Mouse (Mus musculus) central nervous system, embryonic 14 days (tissue): ENCODE measurements around the gene Zfp385b. TPM values are rescaled to one million over a fixed set of nuclear protein-coding genes. Genes with fewer than 3 reads are reported as not detected.

ENCODE experiments used
- polyA plus RNA-seq: library from polyadenylated mRNA; depleted of rRNA; stranded (reverse); fragments of >200 nt; gene quantifications from 2 replicates; pipeline ENCODE4 v1.2.3, GENCODE M21; 2012; rRNA removed

The Zfp385b gene
- polyA plus RNA-seq = 7.1 and 9.6 TPM in 2 replicates

DNA sequence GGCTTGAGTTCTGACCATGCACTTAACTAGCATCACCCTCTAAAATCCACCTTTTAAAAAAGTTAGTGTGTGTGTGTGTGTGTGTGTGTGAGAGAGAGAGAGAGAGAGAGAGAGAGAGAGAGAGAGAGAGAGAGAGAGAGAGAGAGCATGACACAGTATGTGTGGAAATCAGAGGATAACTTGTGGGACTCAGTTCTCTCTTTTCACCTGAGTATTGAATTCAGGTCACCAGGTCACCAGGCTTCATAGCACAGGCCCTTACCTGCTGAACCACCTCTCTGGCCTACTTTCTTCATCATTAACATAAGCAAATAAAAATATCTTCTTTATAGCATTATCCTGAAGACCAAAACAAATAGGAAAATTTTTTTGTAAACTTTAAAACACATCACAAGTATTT lies at the start of gene Zfp385b:
Gene Zfp385b (minus strand): TSS at position 101 of the 400 bp plus-strand sequence.

Other genes starting within 250 kb of the Zfp385b start
- 34.5 and 35.4 TPM in 2 replicates for gene Cwc22, start 126.7 kb upstream of the Zfp385b start, polyA plus RNA-seq